Mouse (Mus musculus) cortical plate, adult 2 months (tissue): ENCODE data around the gene Rpl10a.

Experiments
- CTCF ChIP-seq: fragments of 200-500 bp; IDR thresholded peaks from 2 replicates; pipeline ENCODE4 v1.5.1; 2011; ENCODE audit warnings: mild to moderate bottlenecking, control low read depth, low read length; ENCODE audit not compliant: insufficient read depth; ENCODE audit errors: extremely low read depth
- POLR2A ChIP-seq: fragments of 200-500 bp; IDR thresholded peaks from 2 replicates; pipeline ENCODE4 v1.6.1; 2011; ENCODE audit warnings: mild to moderate bottlenecking, low read length, control low read depth; ENCODE audit not compliant: insufficient read depth; ENCODE audit errors: extremely low read depth

- TF ChIP-seq CTCF (no peak), POLR2A (no peak)
Measured at GRCm38 (mm10) chr17:28287578-28287977, 40.7 kb upstream of the Rpl10a start.
